Mouse (Mus musculus): ENCODE results near the gene Arl15. TPM values are rescaled to one million over a fixed set of nuclear protein-coding genes. Genes with fewer than 3 reads are reported as not detected.

The Arl15 gene
- total and polyA plus RNA-seq, 3 experiments = 4.8 to 40.7 (median 27.2) TPM

- no peak for DNase-seq
Observed at GRCm38 (mm10) chr13:113800246-113800645, 5.9 kb downstream of the Arl15 start.

DNA sequence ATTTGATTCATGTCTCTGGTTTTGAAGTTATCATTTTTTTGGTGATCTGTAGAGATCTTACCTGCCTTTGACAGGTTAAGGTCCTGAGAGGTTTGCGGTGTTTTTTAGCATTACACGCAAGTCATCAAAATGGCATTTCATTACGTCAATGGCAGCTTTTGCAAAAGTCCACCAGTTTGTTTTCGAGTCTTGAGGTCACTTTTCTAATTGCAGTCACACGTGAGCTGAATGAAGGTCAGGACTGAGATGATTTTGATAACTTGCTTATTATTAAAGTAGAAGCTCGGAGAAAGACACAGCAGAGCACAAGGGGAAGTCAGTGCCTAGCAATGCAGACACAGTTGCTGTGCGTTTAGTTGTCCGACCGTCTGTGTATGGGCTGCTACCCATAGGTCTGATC, 8.3 kb downstream of the Arl15 start:
- DNase-seq = no peak

- no peak for DNase-seq
Observed at GRCm38 (mm10) chr13:113811141-113811540, 16.8 kb downstream of the Arl15 start.

DNA sequence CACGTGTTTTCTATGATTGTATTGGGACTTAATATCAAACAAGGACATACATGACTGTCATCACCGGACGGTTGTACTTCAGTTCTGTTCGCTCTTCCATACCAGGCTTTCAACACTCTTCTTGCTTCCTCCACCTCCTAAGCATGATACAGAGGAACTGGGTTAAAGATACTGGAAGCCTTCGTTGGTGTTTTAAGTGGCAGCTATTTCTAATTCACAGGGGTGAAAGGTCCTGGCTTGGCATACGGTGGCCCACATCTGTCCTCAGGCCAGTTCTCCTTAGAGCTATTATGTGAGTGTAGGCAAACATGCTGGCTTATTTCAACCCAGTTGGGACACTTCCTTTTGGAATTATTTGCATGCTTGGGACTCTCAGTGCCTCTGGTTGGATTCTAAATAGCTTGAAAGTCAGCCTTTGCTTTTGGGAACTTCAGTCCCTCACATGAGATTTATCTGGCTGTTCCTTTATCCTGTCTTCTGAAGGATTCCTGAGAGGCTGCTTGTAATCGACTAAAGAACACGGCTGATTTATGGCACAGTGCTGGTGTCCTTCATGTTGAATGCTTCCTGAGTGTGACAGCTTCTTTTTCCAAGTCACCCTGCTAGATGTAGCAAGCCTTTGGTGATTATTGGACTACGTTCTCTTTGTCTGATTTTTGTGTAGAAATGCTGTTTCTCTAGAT, 17.7 kb downstream of the Arl15 start:
- DNase-seq = peak; percentile 78

DNA sequence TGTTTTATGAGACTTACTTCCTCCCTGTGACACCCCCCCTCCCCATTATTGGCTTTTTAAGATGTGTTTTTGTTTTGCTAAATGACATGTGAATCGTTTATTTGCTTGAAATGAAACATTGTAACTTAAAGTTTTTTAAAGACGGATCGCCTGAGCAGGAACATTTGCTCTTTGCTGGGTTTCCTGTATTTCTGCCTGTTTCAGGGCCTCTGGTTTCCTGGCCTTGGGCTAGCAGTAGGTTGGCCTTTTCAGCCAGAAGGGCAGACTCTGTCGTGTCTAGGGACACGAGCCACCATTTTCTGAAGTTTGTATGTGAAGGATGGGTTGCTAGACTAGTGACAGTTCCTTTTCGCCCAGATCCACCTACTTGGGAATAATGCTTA, 18.3 kb downstream of the Arl15 start:
- no peak for DNase-seq

GRCm38 (mm10) chr13:113814121-113814520, 19.8 kb downstream of the Arl15 start:
- no peak for DNase-seq

- DNase-seq = peak; percentile 51
Observed at GRCm38 (mm10) chr13:113815697-113816420, 21.6 kb downstream of the Arl15 start.

GRCm38 (mm10) chr13:113816421-113816810, 22.1 kb downstream of the Arl15 start:
- DNase-seq = no peak

GRCm38 (mm10) chr13:113819006-113819405, 24.7 kb downstream of the Arl15 start:
- no peak for DNase-seq

DNA sequence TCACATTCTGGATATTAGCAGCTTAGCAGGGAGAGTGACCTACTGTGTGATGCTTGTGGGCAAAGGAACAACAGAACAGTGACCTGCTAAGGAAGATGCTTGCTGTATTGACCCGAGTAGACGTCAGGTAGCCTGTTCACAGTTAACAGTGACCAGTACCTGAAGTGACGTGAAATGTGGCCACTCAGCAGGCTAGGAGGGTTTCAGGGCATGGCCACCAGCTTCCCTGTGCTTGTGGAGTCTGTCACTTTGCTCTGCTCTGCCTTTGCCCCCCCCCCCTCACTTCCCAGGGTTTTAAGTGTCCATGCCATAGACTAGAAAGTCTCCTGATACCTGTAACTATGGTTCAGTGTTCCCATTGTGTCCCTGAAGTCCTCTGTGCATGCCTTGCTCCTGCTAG, 25.9 kb downstream of the Arl15 start:
- no peak for DNase-seq

DNA sequence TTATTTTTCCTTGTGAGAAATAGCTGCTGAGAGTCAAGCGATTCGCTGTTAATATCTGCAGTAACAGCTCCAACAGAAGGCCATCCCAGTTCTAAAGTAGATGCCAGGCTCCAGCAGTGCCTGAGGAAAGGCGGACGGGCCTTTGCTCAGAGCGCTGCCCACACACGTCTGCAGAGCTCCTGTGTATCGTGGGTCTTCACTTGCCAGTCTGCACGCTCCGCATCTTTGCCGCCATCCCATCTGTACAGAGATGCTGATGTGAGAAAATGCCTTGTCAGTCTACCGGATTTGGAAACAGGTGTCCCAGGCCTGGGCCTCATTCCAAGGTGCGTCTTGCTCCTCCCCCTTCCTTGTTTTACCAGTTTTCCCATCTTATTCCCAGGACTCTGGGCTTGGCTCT, 27.6 kb downstream of the Arl15 start:
- DNase-seq = no peak

GRCm38 (mm10) chr13:113824027-113824426, 29.7 kb downstream of the Arl15 start:
- DNase-seq = no peak

DNA sequence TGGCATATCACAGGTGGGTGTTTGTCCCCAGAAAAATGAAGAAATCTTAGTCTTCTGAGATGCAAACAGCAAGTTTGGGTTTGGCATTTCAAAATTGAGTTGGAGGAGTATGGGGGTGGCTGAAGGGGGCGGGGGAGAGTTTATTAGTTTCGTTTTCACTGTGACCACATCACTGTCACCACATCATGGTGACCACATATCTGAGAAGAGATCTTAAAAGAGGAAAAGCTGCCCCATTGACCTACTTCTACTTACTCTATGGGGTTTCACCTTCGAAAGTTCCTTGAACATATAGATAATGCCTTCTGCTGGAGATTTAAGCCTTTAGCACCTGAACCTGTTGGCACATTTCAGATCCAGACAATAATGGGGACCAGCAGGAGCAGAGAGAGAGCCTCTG, 34.3 kb downstream of the Arl15 start:
- DNase-seq = no peak

- no peak for DNase-seq
Observed at GRCm38 (mm10) chr13:113829079-113829478, 34.8 kb downstream of the Arl15 start.

GRCm38 (mm10) chr13:113830805-113831204, 36.5 kb downstream of the Arl15 start:
- no peak for DNase-seq

DNA sequence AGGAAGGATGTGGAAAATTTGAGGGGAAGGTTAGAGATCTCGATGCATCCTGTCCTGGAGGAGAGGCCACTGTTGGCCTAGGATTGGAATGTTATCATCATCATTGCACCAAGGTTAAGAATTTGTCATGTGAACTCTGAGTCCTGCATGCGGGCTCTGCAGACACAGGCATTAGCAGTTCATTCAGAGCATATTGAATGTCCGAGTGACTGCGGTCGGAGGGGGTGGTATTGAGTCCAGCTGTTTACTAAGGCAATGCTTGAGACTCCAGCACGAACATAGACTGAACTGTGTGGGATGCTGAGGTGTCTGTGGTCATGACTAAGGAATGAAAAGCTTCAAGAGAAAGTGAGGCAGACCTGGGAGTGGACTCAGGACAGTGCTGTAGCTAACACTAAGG, 38.6 kb downstream of the Arl15 start:
- no peak for DNase-seq

- no peak for DNase-seq
Observed at GRCm38 (mm10) chr13:113835921-113836320, 41.6 kb downstream of the Arl15 start.

GRCm38 (mm10) chr13:113838601-113839576, 44.6 kb downstream of the Arl15 start:
- no peak for DNase-seq

GRCm38 (mm10) chr13:113840421-113840820, 46.1 kb downstream of the Arl15 start:
- DNase-seq = no peak

DNA sequence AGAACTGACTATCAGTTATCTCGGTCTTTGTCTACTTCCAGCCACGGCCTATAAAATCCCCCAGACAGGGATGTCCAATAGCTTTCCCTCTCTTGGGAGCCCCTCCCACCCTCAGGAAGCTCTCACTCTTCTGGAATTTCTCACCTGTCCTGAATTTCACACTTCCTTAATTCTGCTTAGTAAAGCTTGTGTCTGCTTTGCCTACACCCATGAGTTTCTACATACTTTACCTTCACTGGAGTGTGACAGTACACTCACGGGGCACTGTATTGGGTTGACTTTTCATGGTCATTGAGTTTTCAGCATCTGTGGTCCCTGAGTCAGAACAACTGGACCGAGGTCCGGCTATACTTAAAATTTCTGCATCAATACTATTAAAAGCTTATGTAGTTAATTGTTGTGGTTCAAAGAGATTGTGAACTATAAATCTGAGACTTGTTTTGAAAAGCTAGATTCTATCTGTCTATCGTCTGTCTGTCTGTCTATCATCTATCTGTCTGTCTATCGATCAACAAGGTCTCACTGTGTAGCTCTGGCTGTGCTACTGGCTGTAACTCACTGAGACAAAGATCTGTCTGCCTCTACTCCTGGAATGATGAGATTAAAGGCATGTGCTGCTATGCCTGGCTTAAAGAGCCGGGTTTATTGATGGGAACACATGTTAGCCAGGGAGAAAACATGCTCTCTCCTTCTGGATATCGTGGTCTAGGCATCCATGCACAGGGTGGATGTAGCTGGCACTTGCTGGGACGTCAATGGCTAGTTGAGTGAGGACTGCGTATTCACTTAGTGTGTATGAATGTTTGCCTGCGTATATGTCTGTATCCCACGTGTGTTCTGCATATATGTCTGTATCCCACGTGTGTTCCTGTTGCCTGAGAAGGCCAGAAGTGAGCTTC, 48.4 kb downstream of the Arl15 start:
- DNase-seq = no peak

- DNase-seq = no peak
Observed at GRCm38 (mm10) chr13:113843310-113843649, 49.0 kb downstream of the Arl15 start.

- DNase-seq = no peak
Observed at GRCm38 (mm10) chr13:113843901-113844300, 49.6 kb downstream of the Arl15 start.

Data from adrenal gland, adult 2 months (tissue).